Mouse (Mus musculus) kidney, embryonic 16.5 days (tissue): Measurements from ENCODE around the gene Cyp27b1. TPM values are rescaled to one million over a fixed set of nuclear protein-coding genes. Genes with fewer than 3 reads are reported as not detected.
A peak's percentile ranks its signal among the peaks of the same experiment; 100 is the strongest.
"Not testable (repeated sequence)": the region's sequence is repeated elsewhere in the genome, so short reads cannot be mapped to it uniquely, and the experiment has no call there.

Source experiments
- ATAC-seq: fragments of 200-750 bp; cut with Nextera tagmentation; 2 replicates; pipeline ENCODE4 v1.8.0; 2017; ENCODE audit warnings: moderate TSS enrichment; ENCODE audit not compliant: low FRiP score, low TSS enrichment
- H3K27ac ChIP-seq: fragments of 300-500 bp; sonication (generic); 2 replicates; pipeline ENCODE4 v1.5.1; 2014; ENCODE audit warnings: low read length
- H3K27me3 ChIP-seq: fragments of 300-500 bp; sonication (generic); 2 replicates; pipeline ENCODE4 v1.6.1; 2014; ENCODE audit warnings: low read length, control low read depth, mixed read lengths; ENCODE audit not compliant: insufficient read depth
- H3K36me3 ChIP-seq: fragments of 300-500 bp; sonication (generic); 2 replicates; pipeline ENCODE4 v1.6.1; 2014; ENCODE audit warnings: low read length, control low read depth, mixed read lengths; ENCODE audit not compliant: insufficient read depth
- H3K4me1 ChIP-seq: fragments of 300-500 bp; sonication (generic); 2 replicates; pipeline ENCODE4 v1.6.1; 2014; ENCODE audit warnings: low read length, control low read depth, mixed read lengths; ENCODE audit not compliant: insufficient read depth
- H3K4me2 ChIP-seq: fragments of 300-500 bp; sonication (generic); replicated peaks from 2 replicates; pipeline ENCODE4 v1.6.1; 2014; ENCODE audit warnings: low read depth, low read length
- H3K4me3 ChIP-seq: fragments of 300-500 bp; sonication (generic); 2 replicates; pipeline ENCODE4 v1.5.1; 2014; ENCODE audit warnings: mild to moderate bottlenecking, low read length
- H3K9ac ChIP-seq: fragments of 300-500 bp; sonication (generic); replicated peaks from 2 replicates; pipeline ENCODE4 v1.6.1; 2014; ENCODE audit warnings: low read length
- H3K9me3 ChIP-seq: fragments of 300-500 bp; sonication (generic); 2 replicates; pipeline ENCODE4 v1.6.1; 2016; ENCODE audit warnings: low read length, control low read depth
- WGBS: fragments of 180-500 bp; shearing (Covaris S2); extraction: QIAGEN DNeasy Blood & Tissue Kit; methylation state at CpG from one replicate; pipeline ENCODE4 v1.1.7; 2014; 5-methylcytosine and 5-hydroxymethylcytosine counted together
- polyA plus RNA-seq: library from polyadenylated mRNA; unstranded; fragments of >200 nt; fragmentation: Nextera tagmentation; extraction: Ambion mirVana; gene quantifications from 2 replicates; pipeline ENCODE4 v1.2.1, GENCODE M21; 2015

Cyp27b1 gene
- polyA plus RNA-seq, 1 experiment from 2014 or later, result 53.8 TPM

GRCm38 (mm10) chr10:127059968-127060916 lies 12.2 kb downstream of the Cyp27b1 start, which contains the start of gene March9:
Gene March9, minus strand, starts transcription at chr10:127060184.
- Histone ChIP-seq H3K4me1 (peaks cover 29% of the 10 kb centered on the region), H3K4me2 (peak within 1 kb of the TSS; percentile 96), H3K4me3 (peak within 1 kb of the TSS; percentile 81), H3K27me3 (peaks cover 11% of the 10 kb centered on the region; the same call in 1 of the 2 replicates), H3K9ac (peak within 1 kb of the TSS; percentile 87), H3K9me3 (no peaks in the 10 kb centered on the region), H3K27ac (peak within 1 kb of the TSS; percentile 60; the same call in 1 of the 2 replicates), H3K36me3 (peaks cover 26% of the 10 kb centered on the region)
- peak; percentile 37; the same call in 1 of the 2 replicates for ATAC-seq
- WGBS, result 1% methylated on average over 31 of the region's 72 CpGs

DNA sequence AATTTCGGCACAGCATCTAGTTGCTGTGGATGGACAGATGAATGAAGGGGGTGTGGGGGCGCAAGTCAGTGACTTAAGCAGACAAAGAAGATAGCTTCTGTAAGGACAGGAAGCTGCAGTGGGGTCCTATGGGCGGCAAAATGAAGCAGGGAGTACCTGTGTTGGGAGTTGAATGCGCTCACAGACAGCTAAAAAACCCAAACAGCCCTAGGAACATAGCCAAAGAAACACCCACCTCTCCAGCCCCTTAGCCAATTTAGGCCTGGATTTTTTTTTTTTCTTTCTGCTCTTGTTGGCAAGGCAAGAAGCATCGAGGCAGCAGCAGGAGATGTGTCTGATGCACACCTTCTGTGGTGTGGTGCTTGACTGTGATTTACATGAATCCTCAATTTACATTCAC lies 13.0 kb downstream of the Cyp27b1 start:
- peaks cover 11% of the 10 kb centered on the region; the same call in 1 of the 2 replicates for H3K27me3 ChIP-seq
- H3K27ac ChIP-seq, result no peak overlapping the region
- H3K4me3 ChIP-seq, result no peak overlapping the region
- ATAC-seq, result no peak
- H3K4me1 ChIP-seq, result peaks cover 29% of the 10 kb centered on the region
- no peak overlapping the region for H3K9ac ChIP-seq
- H3K9me3 ChIP-seq, result no peaks in the 10 kb centered on the region
- H3K36me3 ChIP-seq, result peaks cover 26% of the 10 kb centered on the region
- no peak overlapping the region for H3K4me2 ChIP-seq
- 38% methylated on average over 5 of the region's 5 CpGs for WGBS

DNA sequence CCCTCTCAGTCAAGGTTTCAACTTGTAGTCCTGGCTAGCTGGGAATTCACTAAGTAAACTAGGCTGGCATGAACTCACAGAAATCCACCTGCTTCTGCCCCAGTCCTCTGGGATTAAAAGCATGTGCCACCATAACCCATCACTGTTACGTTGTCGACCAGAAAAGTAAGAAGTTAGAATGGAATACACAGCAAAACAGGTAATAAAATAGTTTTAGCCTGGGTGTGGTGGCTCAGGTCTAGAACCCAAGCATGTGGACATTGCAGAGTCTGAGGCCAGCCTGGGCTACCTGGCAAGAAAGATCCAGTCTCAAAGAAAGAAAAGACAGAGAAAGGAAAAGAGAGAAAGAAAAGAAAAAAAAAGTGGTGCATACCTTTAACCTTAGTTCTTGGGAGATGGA lies 13.5 kb downstream of the Cyp27b1 start:
- Histone ChIP-seq H3K9ac (no peak overlapping the region), H3K27ac (no peak overlapping the region), H3K36me3 (peaks cover 27% of the 10 kb centered on the region), H3K4me1 (peaks cover 29% of the 10 kb centered on the region), H3K4me3 (no peak overlapping the region), H3K9me3 (no peaks in the 10 kb centered on the region), H3K4me2 (no peak overlapping the region), H3K27me3 (peaks cover 11% of the 10 kb centered on the region; the same call in 1 of the 2 replicates)
- no peak for ATAC-seq
- WGBS, result 71% methylated on average over 2 of the region's 2 CpGs

DNA sequence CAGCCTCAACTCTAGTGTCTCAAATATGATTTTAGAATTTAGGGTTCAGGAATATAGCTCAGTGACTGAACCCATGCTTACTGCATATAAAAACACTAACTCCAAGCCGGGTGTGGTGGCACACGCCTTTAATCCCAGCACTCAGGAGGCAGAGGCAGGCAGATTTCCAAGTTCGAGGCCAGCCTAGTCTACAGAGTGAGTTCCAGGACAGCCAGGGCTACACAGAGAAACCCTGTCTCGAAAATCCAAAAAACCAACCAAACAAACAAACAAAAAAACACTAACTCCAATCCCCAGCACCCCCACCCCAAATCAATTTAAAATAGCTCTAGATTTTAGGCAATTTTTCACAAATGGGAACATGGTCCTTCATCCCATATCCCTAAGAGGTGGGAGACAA lies 14.1 kb downstream of the Cyp27b1 start:
- Histone ChIP-seq H3K4me1 (peaks cover 29% of the 10 kb centered on the region), H3K36me3 (peaks cover 29% of the 10 kb centered on the region), H3K27me3 (peaks cover 11% of the 10 kb centered on the region; the same call in 1 of the 2 replicates)
- not testable (repeated sequence) for H3K9me3 ChIP-seq, H3K4me3 ChIP-seq, H3K4me2 ChIP-seq, H3K27ac ChIP-seq, H3K9ac ChIP-seq, ATAC-seq
- WGBS, result 88% methylated on average over 4 of the region's 4 CpGs

- H3K4me3 ChIP-seq, result no peak overlapping the region
- peaks cover 29% of the 10 kb centered on the region for H3K36me3 ChIP-seq
- no peaks in the 10 kb centered on the region for H3K9me3 ChIP-seq
- no peak overlapping the region for H3K4me2 ChIP-seq
- H3K27ac ChIP-seq, result no peak overlapping the region
- peaks cover 29% of the 10 kb centered on the region for H3K4me1 ChIP-seq
- H3K27me3 ChIP-seq, result peaks cover 11% of the 10 kb centered on the region; the same call in 1 of the 2 replicates
- no peak for ATAC-seq
- no peak overlapping the region for H3K9ac ChIP-seq
- 74% methylated on average over 5 of the region's 5 CpGs for WGBS
Measured at GRCm38 (mm10) chr10:127062503-127062902, 14.5 kb downstream of the Cyp27b1 start.

DNA sequence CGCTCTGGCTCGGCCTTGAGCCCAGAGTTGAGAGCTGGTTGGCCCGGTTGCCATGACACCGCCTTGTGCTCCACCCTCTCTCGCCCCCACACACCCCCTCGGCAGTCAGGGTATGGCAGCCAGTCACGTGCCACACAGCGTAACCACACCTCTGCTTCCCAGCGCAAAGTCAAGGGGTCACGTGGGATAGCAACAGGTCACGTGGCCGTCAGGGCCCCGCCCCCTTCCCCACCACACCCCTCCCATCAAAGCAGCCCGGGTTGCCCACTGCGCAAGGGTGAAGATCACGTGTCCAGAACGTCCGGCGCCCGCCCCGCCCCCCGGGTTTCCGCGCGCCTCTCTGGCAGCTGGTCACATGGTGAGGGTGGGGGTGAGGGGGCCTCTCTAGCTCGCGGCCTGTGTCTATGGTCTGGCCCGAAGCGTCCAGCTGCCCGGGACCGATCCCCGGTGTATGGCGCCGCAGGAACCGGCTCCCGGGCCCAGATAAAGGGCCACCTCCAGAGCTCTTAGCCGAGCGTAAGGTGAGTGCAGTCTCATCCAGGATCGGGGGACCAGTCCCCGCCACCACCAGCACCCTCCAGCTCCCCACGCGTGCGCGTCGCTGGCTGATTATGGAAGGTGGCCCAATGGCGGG lies 15.3 kb downstream of the Cyp27b1 start, which contains the start of gene Cdk4:
Gene Cdk4, plus strand, starts transcription at position 296 of the 634 bp plus-strand sequence.
- peak within 1 kb of the TSS; percentile 83 for H3K27ac ChIP-seq
- ATAC-seq, result peak; percentile 92
- peak within 1 kb of the TSS; percentile 78 for H3K4me3 ChIP-seq
- peak within 1 kb of the TSS; percentile 96 for H3K9ac ChIP-seq
- H3K27me3 ChIP-seq, result peaks cover 10% of the 10 kb centered on the region; the same call in 1 of the 2 replicates
- under 1% methylated on average over 45 of the region's 46 CpGs for WGBS
- peaks cover 36% of the 10 kb centered on the region for H3K36me3 ChIP-seq
- H3K4me1 ChIP-seq, result peaks cover 34% of the 10 kb centered on the region
- peak within 1 kb of the TSS; percentile 72 for H3K4me2 ChIP-seq
- no peaks in the 10 kb centered on the region for H3K9me3 ChIP-seq

DNA sequence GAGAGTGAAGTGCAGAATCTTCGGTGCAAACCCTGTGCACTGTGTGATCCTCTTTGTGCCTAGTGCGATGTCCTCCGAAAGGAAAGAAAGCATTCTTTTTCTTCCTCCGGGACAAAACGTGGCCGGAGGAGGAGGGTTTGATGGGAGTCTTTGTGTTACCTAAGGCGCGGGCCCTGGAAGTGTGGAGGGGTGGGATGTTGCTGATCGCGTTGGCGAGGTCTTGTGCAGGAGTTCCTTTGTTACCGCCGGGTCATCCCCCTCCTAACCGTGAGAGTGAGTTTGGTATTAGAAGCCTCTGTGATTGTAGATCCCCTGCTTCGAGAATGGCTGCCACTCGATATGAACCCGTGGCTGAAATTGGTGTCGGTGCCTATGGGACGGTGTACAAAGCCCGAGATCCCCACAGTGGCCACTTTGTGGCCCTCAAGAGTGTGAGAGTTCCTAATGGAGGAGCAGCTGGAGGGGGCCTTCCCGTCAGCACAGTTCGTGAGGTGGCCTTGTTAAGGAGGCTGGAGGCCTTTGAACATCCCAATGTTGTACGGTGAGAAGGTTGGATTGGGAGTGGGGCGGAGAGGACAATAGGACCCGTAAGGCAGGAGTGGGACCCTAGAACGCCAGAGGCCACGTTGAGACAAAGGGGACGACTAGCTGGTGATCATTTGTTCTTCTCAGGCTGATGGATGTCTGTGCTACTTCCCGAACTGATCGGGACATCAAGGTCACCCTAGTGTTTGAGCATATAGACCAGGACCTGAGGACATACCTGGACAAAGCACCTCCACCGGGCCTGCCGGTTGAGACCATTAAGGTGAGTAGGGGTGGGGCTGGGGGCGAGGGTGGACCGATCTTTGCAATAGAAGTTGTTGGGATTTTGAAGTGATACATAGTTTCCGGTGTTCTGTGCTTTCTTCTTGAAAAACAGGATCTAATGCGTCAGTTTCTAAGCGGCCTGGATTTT lies 16.1 kb downstream of the Cyp27b1 start:
- Histone ChIP-seq H3K27me3 (peaks cover 7% of the 10 kb centered on the region; the same call in 1 of the 2 replicates), H3K4me3 (peak overlapping the region; percentile 78), H3K4me1 (peaks cover 34% of the 10 kb centered on the region), H3K9ac (peak overlapping the region; percentile 96), H3K36me3 (peaks cover 37% of the 10 kb centered on the region), H3K27ac (peak overlapping the region; percentile 83), H3K9me3 (no peaks in the 10 kb centered on the region), H3K4me2 (peak overlapping the region; percentile 72)
- WGBS, result 10% methylated on average over 37 of the region's 37 CpGs
- no peak; the same call in 1 of the 2 replicates for ATAC-seq

DNA sequence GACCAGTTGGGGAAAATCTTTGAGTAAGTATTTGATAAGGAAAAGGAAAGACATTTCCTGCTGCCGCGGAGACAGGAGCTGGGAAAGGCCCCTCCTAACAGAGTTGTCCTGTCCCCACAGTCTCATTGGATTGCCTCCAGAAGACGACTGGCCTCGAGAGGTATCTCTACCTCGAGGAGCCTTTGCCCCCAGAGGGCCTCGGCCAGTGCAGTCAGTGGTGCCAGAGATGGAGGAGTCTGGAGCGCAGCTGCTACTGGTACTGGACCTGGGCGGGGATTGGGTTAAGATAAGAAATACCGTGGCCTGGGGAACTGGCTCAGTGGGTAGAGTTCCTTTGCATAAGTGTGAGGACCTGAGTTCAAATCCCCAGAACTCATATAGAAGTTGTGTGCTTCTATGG lies 17.9 kb downstream of the Cyp27b1 start:
- Histone ChIP-seq H3K9ac (no peak overlapping the region), H3K4me2 (no peak overlapping the region), H3K4me1 (peaks cover 33% of the 10 kb centered on the region), H3K27me3 (no peaks in the 10 kb centered on the region; the same call in 1 of the 2 replicates), H3K9me3 (no peaks in the 10 kb centered on the region), H3K27ac (no peak overlapping the region), H3K36me3 (peaks cover 37% of the 10 kb centered on the region), H3K4me3 (no peak overlapping the region)
- no peak for ATAC-seq
- 89% methylated on average over 9 of the region's 9 CpGs for WGBS

DNA sequence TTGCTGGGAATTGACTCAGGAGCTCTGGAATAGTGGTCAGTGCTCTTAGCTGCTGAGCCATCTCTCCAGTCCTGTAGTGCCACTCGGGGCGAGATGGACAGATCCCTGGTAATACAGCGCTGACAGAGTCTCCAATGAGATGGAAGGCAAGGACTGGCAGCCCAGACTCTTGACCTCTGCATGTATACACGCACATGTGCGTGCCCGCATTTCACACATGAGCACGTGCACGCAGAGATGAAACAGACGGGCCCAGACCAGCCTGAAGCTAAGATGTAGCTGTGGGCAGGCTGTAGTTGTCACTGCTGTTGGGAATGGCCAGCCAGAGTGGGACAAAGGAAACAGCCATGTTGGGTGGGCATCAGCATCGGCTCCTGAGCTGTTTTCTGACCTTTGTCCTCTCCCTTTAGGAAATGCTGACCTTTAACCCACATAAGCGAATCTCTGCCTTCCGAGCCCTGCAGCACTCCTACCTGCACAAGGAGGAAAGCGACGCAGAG lies 18.5 kb downstream of the Cyp27b1 start:
- no peaks in the 10 kb centered on the region; the same call in 1 of the 2 replicates for H3K27me3 ChIP-seq
- no peak overlapping the region for H3K27ac ChIP-seq
- no peak overlapping the region for H3K9ac ChIP-seq
- ATAC-seq, result no peak
- no peaks in the 10 kb centered on the region for H3K9me3 ChIP-seq
- WGBS, result 90% methylated on average over 14 of the region's 14 CpGs
- H3K4me1 ChIP-seq, result peaks cover 37% of the 10 kb centered on the region
- peaks cover 37% of the 10 kb centered on the region for H3K36me3 ChIP-seq
- no peak overlapping the region for H3K4me2 ChIP-seq
- H3K4me3 ChIP-seq, result no peak overlapping the region
